Mouse (Mus musculus) midbrain, embryonic 12.5 days (tissue): ENCODE results near the gene Rpp14. TPM values are rescaled to one million over a fixed set of nuclear protein-coding genes. Genes with fewer than 3 reads are reported as not detected.

Source experiments
- ATAC-seq: fragments of 200-750 bp; cut with Nextera tagmentation; 2 replicates; pipeline ENCODE4 v1.8.0; 2017; ENCODE audit warnings: low read depth, moderate TSS enrichment, moderate library complexity; ENCODE audit not compliant: low FRiP score
- H3K27ac ChIP-seq: fragments of 300-500 bp; sonication (generic); replicated peaks from 2 replicates; pipeline ENCODE4 v1.5.1; 2016; ENCODE audit warnings: mild to moderate bottlenecking
- H3K27me3 ChIP-seq: fragments of 300-500 bp; sonication (generic); 2 replicates; pipeline ENCODE4 v1.6.1; 2016; ENCODE audit warnings: mild to moderate bottlenecking
- H3K36me3 ChIP-seq: fragments of 300-500 bp; sonication (generic); 2 replicates; pipeline ENCODE4 v1.6.1; 2016
- H3K4me1 ChIP-seq: fragments of 300-500 bp; sonication (generic); 2 replicates; pipeline ENCODE4 v1.6.1; 2016
- H3K4me2 ChIP-seq: fragments of 300-500 bp; sonication (generic); replicated peaks from 2 replicates; pipeline ENCODE4 v1.6.1; 2016; ENCODE audit warnings: mild to moderate bottlenecking, moderate library complexity
- H3K4me3 ChIP-seq: fragments of 300-500 bp; sonication (generic); 2 replicates; pipeline ENCODE4 v1.5.1; 2016; ENCODE audit warnings: mild to moderate bottlenecking
- H3K9ac ChIP-seq: fragments of 300-500 bp; sonication (generic); replicated peaks from 2 replicates; pipeline ENCODE4 v1.6.1; 2016; ENCODE audit warnings: mild to moderate bottlenecking, moderate library complexity
- H3K9me3 ChIP-seq: fragments of 300-500 bp; sonication (generic); 2 replicates; pipeline ENCODE4 v1.6.1; 2016; ENCODE audit warnings: mild to moderate bottlenecking
- WGBS: fragments of 180-500 bp; shearing (Covaris S2); methylation state at CpG from one replicate; pipeline ENCODE4 v1.1.7; 2016; 5-methylcytosine and 5-hydroxymethylcytosine counted together
- polyA plus RNA-seq: library from polyadenylated mRNA; unstranded; fragments of >200 nt; fragmentation: Nextera tagmentation; extraction: Ambion mirVana; gene quantifications from 2 replicates; pipeline ENCODE4 v1.2.1, GENCODE M21; 2016

Gene Rpp14
- polyA plus RNA-seq, 1 experiment from 2014 or later = 44.9 TPM

- no peak overlapping the region for H3K4me2 ChIP-seq
- H3K9me3 ChIP-seq = no peaks in the 10 kb centered on the region
- 93% methylated on average over 9 of the region's 9 CpGs for WGBS
- no peak overlapping the region for H3K4me3 ChIP-seq
- ATAC-seq = no peak
- peaks cover 4% of the 10 kb centered on the region; the same call in 1 of the 2 replicates for H3K36me3 ChIP-seq
- no peak overlapping the region for H3K9ac ChIP-seq
- H3K4me1 ChIP-seq = no peaks in the 10 kb centered on the region
- no peak overlapping the region for H3K27ac ChIP-seq
- no peaks in the 10 kb centered on the region for H3K27me3 ChIP-seq
These were observed 37.6 kb upstream of the Rpp14 start for GRCm38 (mm10) chr14:8042577-8042976.

- Histone ChIP-seq H3K4me1 (no peaks in the 10 kb centered on the region), H3K36me3 (peaks cover 12% of the 10 kb centered on the region), H3K4me2 (no peak overlapping the region), H3K9me3 (no peaks in the 10 kb centered on the region), H3K27ac (no peak overlapping the region), H3K27me3 (no peaks in the 10 kb centered on the region), H3K4me3 (no peak overlapping the region), H3K9ac (no peak overlapping the region)
- WGBS = 73% methylated on average over 8 of the region's 8 CpGs
- no peak for ATAC-seq
These were observed 35.8 kb upstream of the Rpp14 start for GRCm38 (mm10) chr14:8044330-8044729.

DNA sequence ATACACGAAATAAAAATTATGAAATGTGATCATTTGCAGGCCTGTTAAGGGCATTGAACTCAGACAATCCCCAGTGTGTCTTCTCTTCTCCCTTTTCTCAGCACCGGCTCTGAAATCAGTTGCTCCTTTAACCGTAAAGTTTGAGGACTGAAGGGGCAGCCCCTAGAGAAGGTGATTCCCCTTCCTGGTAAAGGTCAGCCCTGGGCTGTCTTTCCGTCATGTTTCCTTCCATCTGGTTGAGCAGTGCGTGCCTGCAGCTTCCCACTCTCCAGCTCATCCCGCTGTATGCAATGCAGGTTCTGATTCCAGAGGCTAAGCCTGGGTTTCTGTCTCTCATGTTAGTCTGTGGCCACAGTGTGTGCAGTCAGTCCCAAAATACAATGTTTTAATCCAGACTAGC lies 35.4 kb upstream of the Rpp14 start:
- WGBS = 87% methylated on average over 6 of the region's 6 CpGs
- no peak for ATAC-seq

GRCm38 (mm10) chr14:8045187-8045846 lies 34.9 kb upstream of the Rpp14 start:
- ATAC-seq = no peak
- WGBS = 86% methylated on average over 11 of the region's 11 CpGs
- no peaks in the 10 kb centered on the region for H3K4me1 ChIP-seq
- H3K9ac ChIP-seq = no peak overlapping the region
- H3K27ac ChIP-seq = no peak overlapping the region
- H3K9me3 ChIP-seq = no peaks in the 10 kb centered on the region
- no peak overlapping the region for H3K4me3 ChIP-seq
- peaks cover 21% of the 10 kb centered on the region for H3K36me3 ChIP-seq
- H3K4me2 ChIP-seq = no peak overlapping the region
- no peaks in the 10 kb centered on the region for H3K27me3 ChIP-seq

More for the DNA sequence above, 35.4 kb upstream of the Rpp14 start:
- Histone ChIP-seq H3K9ac (no peak overlapping the region), H3K27ac (no peak overlapping the region), H3K4me2 (no peak overlapping the region), H3K27me3 (no peaks in the 10 kb centered on the region), H3K9me3 (no peaks in the 10 kb centered on the region), H3K36me3 (peaks cover 16% of the 10 kb centered on the region), H3K4me1 (no peaks in the 10 kb centered on the region), H3K4me3 (no peak overlapping the region)

DNA sequence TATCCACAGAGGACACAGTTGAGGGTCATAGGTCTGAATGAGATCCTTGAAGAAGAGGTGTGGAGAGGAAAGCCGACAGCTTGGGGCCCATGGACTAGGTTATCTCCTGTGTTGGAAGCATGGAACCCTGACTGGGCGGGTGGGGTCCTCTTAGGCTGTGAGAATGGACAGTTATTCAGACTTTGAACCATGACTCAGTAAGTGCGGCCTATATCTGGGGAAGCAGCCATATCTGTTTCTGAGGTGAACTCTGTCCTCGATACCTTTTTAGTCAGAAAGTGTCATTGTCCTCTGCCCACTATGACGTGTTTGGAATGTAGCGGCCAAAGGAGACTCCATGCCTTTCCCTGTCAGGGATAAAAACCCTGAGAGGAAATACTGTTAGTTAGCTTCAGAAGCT lies 33.3 kb upstream of the Rpp14 start:
- no peak overlapping the region for H3K9ac ChIP-seq
- WGBS = 97% methylated on average over 6 of the region's 6 CpGs
- ATAC-seq = no peak
- no peaks in the 10 kb centered on the region for H3K4me1 ChIP-seq
- H3K9me3 ChIP-seq = no peaks in the 10 kb centered on the region
- no peak overlapping the region for H3K4me3 ChIP-seq
- peaks cover 21% of the 10 kb centered on the region for H3K36me3 ChIP-seq
- H3K4me2 ChIP-seq = no peak overlapping the region
- no peaks in the 10 kb centered on the region for H3K27me3 ChIP-seq
- no peak overlapping the region for H3K27ac ChIP-seq

GRCm38 (mm10) chr14:8049334-8049733 lies 30.8 kb upstream of the Rpp14 start:
- Histone ChIP-seq H3K27me3 (no peaks in the 10 kb centered on the region), H3K4me1 (0 out of 2 replicates have a peak, but pooled peaks cover 4% of the 10 kb centered on the region), H3K27ac (no peak overlapping the region), H3K9ac (no peak overlapping the region), H3K36me3 (peaks cover 29% of the 10 kb centered on the region), H3K4me3 (no peak overlapping the region), H3K9me3 (no peaks in the 10 kb centered on the region), H3K4me2 (no peak overlapping the region)
- 90% methylated on average over 10 of the region's 10 CpGs for whole genome bisulfite sequencing
- no peak for ATAC-seq

GRCm38 (mm10) chr14:8051869-8052268 lies 28.3 kb upstream of the Rpp14 start:
- WGBS = 94% methylated on average over 2 of the region's 2 CpGs
- Histone ChIP-seq H3K36me3 (peaks cover 29% of the 10 kb centered on the region), H3K9ac (no peak overlapping the region), H3K4me1 (0 out of 2 replicates have a peak, but pooled peaks cover 7% of the 10 kb centered on the region), H3K4me3 (no peak overlapping the region), H3K9me3 (no peaks in the 10 kb centered on the region), H3K4me2 (no peak overlapping the region), H3K27me3 (no peaks in the 10 kb centered on the region), H3K27ac (no peak overlapping the region)
- no peak for ATAC-seq

- Histone ChIP-seq H3K9ac (no peak overlapping the region), H3K9me3 (no peaks in the 10 kb centered on the region), H3K4me3 (no peak overlapping the region), H3K4me2 (no peak overlapping the region), H3K27me3 (no peaks in the 10 kb centered on the region), H3K36me3 (peaks cover 24% of the 10 kb centered on the region), H3K27ac (no peak overlapping the region), H3K4me1 (0 out of 2 replicates have a peak, but pooled peaks cover 7% of the 10 kb centered on the region)
- 99% methylated on average over 7 of the region's 7 CpGs for WGBS
- ATAC-seq = no peak
These were observed 27.5 kb upstream of the Rpp14 start for GRCm38 (mm10) chr14:8052661-8053060.

GRCm38 (mm10) chr14:8054310-8055102 lies 25.7 kb upstream of the Rpp14 start:
- ATAC-seq = no peak
- no peak overlapping the region for H3K4me2 ChIP-seq
- no peaks in the 10 kb centered on the region for H3K27me3 ChIP-seq
- no peaks in the 10 kb centered on the region for H3K9me3 ChIP-seq
- 26% methylated on average over 17 of the region's 17 CpGs for WGBS
- H3K4me1 ChIP-seq = 0 out of 2 replicates have a peak, but pooled peaks cover 7% of the 10 kb centered on the region
- H3K9ac ChIP-seq = no peak overlapping the region
- H3K36me3 ChIP-seq = peaks cover 16% of the 10 kb centered on the region
- H3K27ac ChIP-seq = no peak overlapping the region
- no peak overlapping the region for H3K4me3 ChIP-seq

- Histone ChIP-seq H3K4me2 (no peak overlapping the region), H3K4me1 (0 out of 2 replicates have a peak, but pooled peaks cover 7% of the 10 kb centered on the region), H3K27ac (no peak overlapping the region), H3K4me3 (no peak overlapping the region), H3K36me3 (0 out of 2 replicates have a peak, but pooled peaks cover 9% of the 10 kb centered on the region), H3K9me3 (no peaks in the 10 kb centered on the region), H3K9ac (no peak overlapping the region), H3K27me3 (no peaks in the 10 kb centered on the region)
- ATAC-seq = no peak
- 90% methylated on average over 5 of the region's 5 CpGs for WGBS
These were observed 24.1 kb upstream of the Rpp14 start for GRCm38 (mm10) chr14:8056076-8056475.

DNA sequence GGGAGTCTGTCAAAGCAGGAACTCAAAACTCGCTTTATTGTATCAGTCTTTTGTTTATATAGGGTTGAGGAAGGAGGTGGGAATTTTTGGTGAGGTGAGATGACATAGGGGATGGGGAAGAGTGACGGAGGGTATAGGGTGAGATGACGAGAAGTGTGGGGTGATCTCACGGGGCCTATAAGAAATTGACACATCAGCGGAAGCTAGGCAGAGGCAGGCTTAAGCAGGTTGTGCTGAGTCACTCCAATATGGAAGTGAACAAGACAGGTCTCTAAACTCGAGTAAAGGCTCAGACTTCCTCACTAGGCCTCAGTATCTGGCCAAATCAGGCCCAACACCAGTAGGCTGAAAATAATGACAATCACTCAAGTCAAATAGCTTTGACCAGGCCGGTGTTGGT lies 20.2 kb upstream of the Rpp14 start:
- Histone ChIP-seq H3K4me3 (no peak overlapping the region), H3K27me3 (no peaks in the 10 kb centered on the region), H3K4me2 (no peak overlapping the region), H3K4me1 (peaks cover 11% of the 10 kb centered on the region), H3K27ac (no peak overlapping the region), H3K9me3 (no peaks in the 10 kb centered on the region), H3K9ac (no peak overlapping the region), H3K36me3 (no peaks in the 10 kb centered on the region)
- ATAC-seq = no peak
- WGBS = 92% methylated on average over 7 of the region's 7 CpGs

DNA sequence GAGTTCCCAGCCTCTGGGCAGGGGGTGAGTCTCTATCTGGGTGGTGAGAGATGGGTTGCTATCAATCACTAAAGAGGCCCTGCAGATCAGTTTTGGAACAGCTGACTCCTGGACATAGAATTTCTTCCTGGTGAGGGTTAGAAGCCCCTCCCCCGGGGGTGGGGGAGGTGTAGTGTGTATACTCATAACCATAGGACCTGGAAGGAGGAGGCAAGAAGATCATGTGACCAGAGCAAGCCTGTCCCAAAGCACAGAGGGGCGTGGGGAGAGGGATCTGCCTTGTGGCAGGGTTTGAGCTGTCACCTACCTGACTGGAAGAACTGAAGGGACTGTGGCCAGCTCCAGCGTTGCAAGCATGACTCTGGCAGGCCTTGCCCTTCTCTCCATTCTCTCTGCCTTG lies 18.1 kb upstream of the Rpp14 start:
- Histone ChIP-seq H3K9me3 (no peaks in the 10 kb centered on the region), H3K4me1 (peaks cover 11% of the 10 kb centered on the region), H3K27ac (no peak overlapping the region), H3K4me3 (no peak overlapping the region), H3K36me3 (no peaks in the 10 kb centered on the region), H3K9ac (no peak overlapping the region), H3K27me3 (no peaks in the 10 kb centered on the region), H3K4me2 (no peak overlapping the region)
- WGBS = 42% methylated on average over 3 of the region's 3 CpGs
- no peak for ATAC-seq
